Mouse (Mus musculus) lung, adult 2 months (tissue): Measurements from ENCODE around the gene Socs7.

Experiments
- CTCF ChIP-seq: fragments of 200-500 bp; IDR thresholded peaks from 2 replicates; pipeline ENCODE4 v1.5.1; 2011; ENCODE audit warnings: mild to moderate bottlenecking, low read length, control low read depth; ENCODE audit not compliant: insufficient read depth
- POLR2A ChIP-seq: fragments of 200-500 bp; IDR thresholded peaks from 2 replicates; pipeline ENCODE4 v1.6.1; 2011; ENCODE audit warnings: low read depth, mild to moderate bottlenecking, control low read depth, low read length, borderline replicate concordance; ENCODE audit errors: extremely low read depth

DNA sequence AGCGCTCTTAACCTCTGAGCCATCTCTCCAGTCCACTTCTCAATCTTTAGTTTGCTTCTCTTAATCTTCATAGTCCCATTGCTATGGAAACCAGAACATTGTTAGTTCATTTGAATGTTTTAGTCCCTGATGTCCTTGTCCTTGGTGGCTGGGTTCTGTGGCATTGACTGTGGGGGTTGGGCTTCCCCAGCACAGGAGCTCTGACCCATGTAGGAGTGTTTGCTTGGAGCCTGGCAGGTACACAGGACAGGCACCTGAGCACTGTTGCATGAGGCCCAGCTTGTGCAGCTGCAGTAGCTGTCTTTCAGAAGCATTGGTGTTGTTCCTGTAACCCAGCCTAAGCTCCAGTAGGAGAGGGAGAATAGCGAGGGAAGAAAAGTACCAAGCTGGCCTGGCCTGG lies 25.5 kb downstream of the Socs7 start:
- TF ChIP-seq CTCF: no peak
- no peak for TF ChIP-seq POLR2A
